Comparison of ENCODE assay signal across 12 mouse cellular contexts in genomic region chr8:39781424-39782161, GRCm38 (mm10).
"Had no signal": no experiment of that assay in that cellular context is flagged by ENCODE, and none has a peak within 500 bp of the region (broad histone marks: within the 10 kb centered on the region; RNA-seq: fewer than 3 reads in every experiment).

No protein-coding gene starts in this region.

- H3K9me3 ChIP-seq: liver, embryonic 13.5 days; midbrain, embryonic 13.5 days; stomach, embryonic 15.5 days had no signal

- DNase-seq: kidney, adult 2 months; kidney, postnatal 14 days; layer of hippocampus, adult 9-11 months; liver; liver, embryonic 13.5 days; liver, postnatal 0 days; lung, postnatal 36 days; right cerebral cortex, postnatal 14 days; thymus, postnatal 36 days had no signal

- H3K27me3 ChIP-seq: liver, embryonic 13.5 days; midbrain, embryonic 13.5 days; stomach, embryonic 15.5 days had no signal

- H3K4me1 ChIP-seq: liver, embryonic 13.5 days; midbrain, embryonic 13.5 days; stomach, embryonic 15.5 days had no signal

- H3K27ac ChIP-seq: liver, embryonic 13.5 days; midbrain, embryonic 13.5 days; stomach, embryonic 15.5 days had no signal

- H3K9ac ChIP-seq: liver, embryonic 13.5 days; liver, postnatal 0 days; midbrain, embryonic 13.5 days; stomach, embryonic 15.5 days had no signal

- ATAC-seq: liver, postnatal 0 days; lung, postnatal 0 days; midbrain, embryonic 13.5 days had no signal

- H3K4me2 ChIP-seq: liver, embryonic 13.5 days; midbrain, embryonic 13.5 days; stomach, embryonic 15.5 days had no signal

- H3K4me3 ChIP-seq: liver, embryonic 13.5 days; midbrain, embryonic 13.5 days; stomach, embryonic 15.5 days had no signal

- H3K36me3 ChIP-seq: liver, embryonic 13.5 days; midbrain, embryonic 13.5 days; stomach, embryonic 15.5 days had no signal
